Mouse (Mus musculus): ENCODE measurements around the gene Clrn2.
A peak's percentile ranks its signal among the peaks of the same experiment; 100 is the strongest.

Gene Clrn2

GRCm38 (mm10) chr5:45483654-45484053, 30.1 kb downstream of the Clrn2 start:
- no peak for TF ChIP-seq GATA4 (IDR thresholded peaks at IDR 0.05; ENCODE audit: insufficient replicate concordance, low read length)

GRCm38 (mm10) chr5:45491776-45492175, 38.2 kb downstream of the Clrn2 start:
- no peak for TF ChIP-seq GATA4 (IDR thresholded peaks at IDR 0.05; ENCODE audit: insufficient replicate concordance, low read length)

GRCm38 (mm10) chr5:45493191-45494092, 39.9 kb downstream of the Clrn2 start, which contains the start of gene Lap3:
Gene Lap3 (plus strand): TSS chr5:45493374.
- TF ChIP-seq GATA4 (IDR thresholded peaks at IDR 0.05; ENCODE audit: insufficient replicate concordance, low read length) = peak; percentile 50; the same call in 1 of the 2 replicates

GRCm38 (mm10) chr5:45494093-45494755, 40.7 kb downstream of the Clrn2 start:
- TF ChIP-seq GATA4 (IDR thresholded peaks at IDR 0.05; ENCODE audit: insufficient replicate concordance, low read length) = no peak

GRCm38 (mm10) chr5:45495429-45495975, 42.0 kb downstream of the Clrn2 start:
- TF ChIP-seq GATA4 (IDR thresholded peaks at IDR 0.05; ENCODE audit: insufficient replicate concordance, low read length) = no peak

GRCm38 (mm10) chr5:45496042-45496441, 42.5 kb downstream of the Clrn2 start:
- TF ChIP-seq GATA4 (IDR thresholded peaks at IDR 0.05; ENCODE audit: insufficient replicate concordance, low read length) = no peak

GRCm38 (mm10) chr5:45496479-45496878, 42.9 kb downstream of the Clrn2 start:
- no peak for TF ChIP-seq GATA4 (IDR thresholded peaks at IDR 0.05; ENCODE audit: insufficient replicate concordance, low read length)

- TF ChIP-seq GATA4 (IDR thresholded peaks at IDR 0.05; ENCODE audit: insufficient replicate concordance, low read length) = no peak
Measured at GRCm38 (mm10) chr5:45496930-45497550, 43.5 kb downstream of the Clrn2 start.

GRCm38 (mm10) chr5:45497564-45497963, 44.0 kb downstream of the Clrn2 start:
- TF ChIP-seq GATA4 (IDR thresholded peaks at IDR 0.05; ENCODE audit: insufficient replicate concordance, low read length) = no peak

- TF ChIP-seq GATA4 (IDR thresholded peaks at IDR 0.05; ENCODE audit: insufficient replicate concordance, low read length) = no peak
Measured at GRCm38 (mm10) chr5:45510071-45510470, 56.5 kb downstream of the Clrn2 start.

GRCm38 (mm10) chr5:45512908-45513307, 59.4 kb downstream of the Clrn2 start:
- no peak for TF ChIP-seq GATA4 (IDR thresholded peaks at IDR 0.05; ENCODE audit: insufficient replicate concordance, low read length)

GRCm38 (mm10) chr5:45513511-45513910, 60.0 kb downstream of the Clrn2 start:
- TF ChIP-seq GATA4 (IDR thresholded peaks at IDR 0.05; ENCODE audit: insufficient replicate concordance, low read length) = no peak

Data from liver, adult (tissue).